Mouse (Mus musculus): Measurements from ENCODE around the gene Ube2l6.

DNA sequence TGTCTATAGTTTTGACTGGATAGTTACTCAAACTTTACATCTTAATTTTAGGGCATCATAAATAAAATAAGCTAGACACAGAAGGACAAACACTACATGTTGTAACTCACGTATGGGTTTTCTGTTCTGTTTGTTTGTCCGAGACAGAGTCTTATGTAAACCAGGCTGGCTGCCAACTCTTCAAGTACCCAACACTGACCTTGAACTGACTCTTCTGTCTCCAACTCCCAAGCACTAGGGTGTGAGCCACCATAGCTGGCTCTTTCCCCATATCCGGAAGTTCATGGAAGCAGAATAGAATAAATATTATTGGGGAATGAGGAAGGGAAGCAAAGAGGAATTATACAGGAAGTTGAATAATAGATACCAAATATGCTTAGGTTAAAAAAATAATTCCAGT, 6.1 kb upstream of the Ube2l6 start:
- no peak for TF ChIP-seq POLR2A (IDR thresholded peaks at IDR 0.05; ENCODE audit: borderline replicate concordance, control insufficient read depth, low read depth, low read length)
- TF ChIP-seq CTCF (IDR thresholded peaks at IDR 0.05; ENCODE audit: control insufficient read depth, insufficient read depth, low read length), result no peak
